Comparison of ENCODE assay signal across 23 mouse cellular contexts in genomic region chr11:32256566-32256965, GRCm38 (mm10). TPM values are rescaled to one million over a fixed set of nuclear protein-coding genes. Genes with fewer than 3 reads are reported as not detected.
DNase-seq lines count a peak whose midpoint lies in the region; ATAC-seq and TF ChIP-seq lines count a peak whose summit lies in the region.
"Had no signal": no experiment of that assay in that cellular context is flagged by ENCODE, and none has a peak within 500 bp of the region (broad histone marks: within the 10 kb centered on the region; RNA-seq: fewer than 3 reads in every experiment).

No protein-coding gene starts in this region.

- TF ChIP-seq POLR2A in heart, adult 2 months (IDR thresholded peaks at IDR 0.05; ENCODE audit: insufficient read depth, low read depth, low read length): no peak

- peak overlapping the region; percentile 51 for H3K27ac ChIP-seq in heart, embryonic 13.5 days (replicated peaks)
- no peak overlapping the region for H3K27ac ChIP-seq in heart, adult 2 months
- 0 out of 2 replicates have a peak overlapping the region, but pooled peaks have one; percentile 14 for H3K27ac ChIP-seq in embryonic facial prominence, embryonic 10.5 days (replicated peaks)
- H3K27ac ChIP-seq in liver, embryonic 13.5 days: peak overlapping the region; percentile 97
- H3K27ac ChIP-seq in kidney, embryonic 14.5 days (ENCODE audit: low read depth, low read length): no peak overlapping the region
- H3K27ac ChIP-seq: embryonic facial prominence, embryonic 15.5 days; kidney, postnatal 0 days; limb, embryonic 12.5 days; lung, embryonic 15.5 days; macrophage; midbrain, embryonic 12.5 days; neural tube, embryonic 12.5 days had no signal

- H3K27me3 ChIP-seq in heart, embryonic 13.5 days (replicated peaks): no peaks in the 10 kb centered on the region
- H3K27me3 ChIP-seq in heart, adult 2 months (ENCODE audit: control insufficient read depth, insufficient read depth, low read length): no peaks in the 10 kb centered on the region
- no peaks in the 10 kb centered on the region for H3K27me3 ChIP-seq in G1E (ENCODE audit: insufficient read depth, low read length)
- no peaks in the 10 kb centered on the region for H3K27me3 ChIP-seq in embryonic facial prominence, embryonic 10.5 days (replicated peaks; ENCODE audit: low read depth, poor library complexity, severe bottlenecking)
- H3K27me3 ChIP-seq in liver, embryonic 13.5 days: no peaks in the 10 kb centered on the region
- H3K27me3 ChIP-seq in kidney, embryonic 14.5 days (ENCODE audit: control insufficient read depth, insufficient read depth, low read length): no peaks in the 10 kb centered on the region
- H3K27me3 ChIP-seq: embryonic facial prominence, embryonic 15.5 days; limb, embryonic 12.5 days; lung, embryonic 15.5 days; midbrain, embryonic 12.5 days; neural tube, embryonic 12.5 days had no signal

- H3K4me2 ChIP-seq in heart, embryonic 13.5 days: 0 out of 2 replicates have a peak overlapping the region, but pooled peaks have one; percentile 13
- H3K4me2 ChIP-seq in liver, embryonic 13.5 days: peak overlapping the region; percentile 57
- no peak overlapping the region for H3K4me2 ChIP-seq in kidney, embryonic 14.5 days (replicated peaks; ENCODE audit: low read depth, low read length)
- H3K4me2 ChIP-seq: embryonic facial prominence, embryonic 15.5 days; limb, embryonic 12.5 days; lung, embryonic 15.5 days; midbrain, embryonic 12.5 days; neural tube, embryonic 12.5 days had no signal

- H3K4me3 ChIP-seq in heart, embryonic 13.5 days: no peak overlapping the region
- H3K4me3 ChIP-seq in heart, adult 2 months: no peak overlapping the region
- H3K4me3 ChIP-seq in G1E (ENCODE audit: low read depth, low read length): peak overlapping the region; percentile 14; the same call in 1 of the 2 replicates
- no peak overlapping the region for H3K4me3 ChIP-seq in embryonic facial prominence, embryonic 10.5 days
- 0 out of 2 replicates have a peak overlapping the region, but pooled peaks have one; percentile 12 for H3K4me3 ChIP-seq in liver, embryonic 13.5 days (replicated peaks)
- no peak overlapping the region for H3K4me3 ChIP-seq in kidney, embryonic 14.5 days (ENCODE audit: low read length)
- H3K4me3 ChIP-seq: embryonic facial prominence, embryonic 15.5 days; limb, embryonic 12.5 days; lung, embryonic 15.5 days; midbrain, embryonic 12.5 days; neural tube, embryonic 12.5 days had no signal

- H3K79me2 ChIP-seq in heart, adult 2 months (replicated peaks; ENCODE audit: control insufficient read depth, insufficient read depth, low read length): no peaks in the 10 kb centered on the region; the same call in 1 of the 2 replicates

- ATAC-seq in heart, embryonic 13.5 days (ENCODE audit: extremely low read depth, insufficient number of reproducible peaks, low FRiP score, low TSS enrichment): peak; percentile 27; the same call in 1 of the 2 replicates
- ATAC-seq in G1E (ENCODE audit: extremely low read depth, insufficient number of reproducible peaks, low FRiP score, poor library complexity, severe bottlenecking): no peak
- peak; percentile 6; the same call in 1 of the 2 replicates for ATAC-seq in liver, embryonic 13.5 days (ENCODE audit: low read depth)
- no peak for ATAC-seq in kidney, embryonic 14.5 days (ENCODE audit: low FRiP score, low TSS enrichment)
- ATAC-seq: forebrain, embryonic 16.5 days had no signal

- no peak for DNase-seq in heart, adult 2 months
- DNase-seq in G1E (ENCODE audit: low spot score): no peak
- no peak for DNase-seq in embryonic facial prominence, embryonic 10.5 days (ENCODE audit: low spot score)
- no peak for DNase-seq in liver, embryonic 13.5 days
- no peak for DNase-seq in right cerebral cortex, adult 2 months (ENCODE audit: low spot score in 2 of 2)
- DNase-seq: adrenal gland, adult 2 months; cerebellum, postnatal 10 days; gastrocnemius, postnatal 25 days; kidney, adult 11 months; thymus, postnatal 25 days had no signal

- no peak for TF ChIP-seq CTCF in heart, adult 2 months (IDR thresholded peaks at IDR 0.05)
- no peak for TF ChIP-seq CTCF in G1E (IDR thresholded peaks at IDR 0.05; ENCODE audit: low read depth, low read length)

- H3K36me3 ChIP-seq in heart, embryonic 13.5 days: peaks cover 57% of the 10 kb centered on the region
- H3K36me3 ChIP-seq in heart, adult 2 months (ENCODE audit: control insufficient read depth, insufficient read depth, low read length): no peaks in the 10 kb centered on the region
- peaks cover 88% of the 10 kb centered on the region for H3K36me3 ChIP-seq in G1E (replicated peaks)
- peaks cover 73% of the 10 kb centered on the region for H3K36me3 ChIP-seq in embryonic facial prominence, embryonic 10.5 days (replicated peaks)
- H3K36me3 ChIP-seq in liver, embryonic 13.5 days: peaks cover 50% of the 10 kb centered on the region
- H3K36me3 ChIP-seq in kidney, embryonic 14.5 days (ENCODE audit: control insufficient read depth, insufficient read depth, low read length): peaks cover 33% of the 10 kb centered on the region

- intact Hi-C loops in heart, adult 2 months (cut with DNase I): no loop called here

- peak overlapping the region; percentile 44; the same call in 1 of the 2 replicates for H3K9ac ChIP-seq in heart, embryonic 13.5 days
- no peak overlapping the region for H3K9ac ChIP-seq in heart, adult 2 months (ENCODE audit: low read depth, low read length)
- H3K9ac ChIP-seq in liver, embryonic 13.5 days: peak overlapping the region; percentile 84
- H3K9ac ChIP-seq in kidney, embryonic 14.5 days (ENCODE audit: low read depth, low read length): no peak overlapping the region
- H3K9ac ChIP-seq: embryonic facial prominence, embryonic 15.5 days; limb, embryonic 12.5 days; lung, embryonic 15.5 days; midbrain, embryonic 12.5 days; neural tube, embryonic 12.5 days had no signal

- no peak for TF ChIP-seq EP300 in heart, adult 2 months (IDR thresholded peaks at IDR 0.05; ENCODE audit: insufficient read depth, low read depth, low read length)

- H3K9me3 ChIP-seq in heart, embryonic 13.5 days: no peaks in the 10 kb centered on the region
- no peaks in the 10 kb centered on the region for H3K9me3 ChIP-seq in G1E (replicated peaks)
- no peaks in the 10 kb centered on the region for H3K9me3 ChIP-seq in embryonic facial prominence, embryonic 10.5 days
- no peaks in the 10 kb centered on the region for H3K9me3 ChIP-seq in liver, embryonic 13.5 days (replicated peaks)
- no peaks in the 10 kb centered on the region for H3K9me3 ChIP-seq in kidney, embryonic 14.5 days (ENCODE audit: control insufficient read depth, low read length)
- H3K9me3 ChIP-seq: embryonic facial prominence, embryonic 15.5 days; limb, embryonic 12.5 days; lung, embryonic 15.5 days; midbrain, embryonic 12.5 days; neural tube, embryonic 12.5 days had no signal

- H3K4me1 ChIP-seq in heart, embryonic 13.5 days: no peaks in the 10 kb centered on the region
- H3K4me1 ChIP-seq in heart, adult 2 months (ENCODE audit: control insufficient read depth, insufficient read depth, low read length): no peaks in the 10 kb centered on the region
- H3K4me1 ChIP-seq in G1E (ENCODE audit: insufficient read depth, low read depth, low read length): peaks cover 77% of the 10 kb centered on the region
- H3K4me1 ChIP-seq in embryonic facial prominence, embryonic 10.5 days: no peaks in the 10 kb centered on the region
- H3K4me1 ChIP-seq in liver, embryonic 13.5 days (replicated peaks): peaks cover 83% of the 10 kb centered on the region
- no peaks in the 10 kb centered on the region for H3K4me1 ChIP-seq in kidney, embryonic 14.5 days (ENCODE audit: control insufficient read depth, insufficient read depth, low read length)
- H3K4me1 ChIP-seq: embryonic facial prominence, embryonic 15.5 days; limb, embryonic 12.5 days; lung, embryonic 15.5 days; midbrain, embryonic 12.5 days; neural tube, embryonic 12.5 days had no signal

- WGBS in heart, embryonic 13.5 days: 80% methylated on average over 3 of the region's 3 CpGs
- 89% methylated on average over 3 of the region's 3 CpGs for WGBS in heart, adult 2 months
- WGBS in embryonic facial prominence, embryonic 10.5 days: 85% methylated on average over 3 of the region's 3 CpGs
- 46% methylated on average over 3 of the region's 3 CpGs for WGBS in liver, embryonic 13.5 days (ENCODE audit: insufficient replicate concordance)
- WGBS in kidney, embryonic 14.5 days: 87% methylated on average over 3 of the region's 3 CpGs

RNA-seq across cellular contexts. Expression of gene Nprl3, which starts 10.9 kb away (rescaled TPM):
- polyA plus RNA-seq in heart, embryonic 13.5 days (2015; fragmentation: Nextera tagmentation; extraction: Ambion mirVana): 33.4 and 34.9 TPM in 2 replicates
- total RNA-seq in heart, adult 2 months (2021): 10 to 100 TPM; 27.1 to 27.2 TPM
- 59.5 and 79.9 TPM in 2 replicates for polyA plus RNA-seq in heart, adult 2 months (2012; rRNA removed)
- total RNA-seq in G1E (2014; fragmentation: Nextera tagmentation) (90.6 and 121 TPM in 2 replicates), G1E (2017) (26.3 and 27.0 TPM in 2 replicates)
- polyA plus RNA-seq in G1E (2012): 106 and 134 TPM in 2 replicates
- 45.9 and 47.8 TPM in 2 replicates for polyA plus RNA-seq in embryonic facial prominence, embryonic 10.5 days (2016; fragmentation: Nextera tagmentation; extraction: Ambion mirVana)
- 27.5 and 29.7 TPM in 2 replicates for polyA plus RNA-seq in liver, embryonic 13.5 days (2015; fragmentation: Nextera tagmentation; extraction: Ambion mirVana)
- polyA plus RNA-seq in kidney, embryonic 14.5 days (2014; fragmentation: Nextera tagmentation; extraction: Ambion mirVana): 27.5 and 45.5 TPM in 2 replicates

RNA-seq across cellular contexts. Expression of gene Hba-x, which starts 19.6 kb away (rescaled TPM):
- polyA plus RNA-seq in heart, embryonic 13.5 days (2015; fragmentation: Nextera tagmentation; extraction: Ambion mirVana): 2,385 and 4,851 TPM in 2 replicates
- total RNA-seq in heart, adult 2 months (2021): not detected
- polyA plus RNA-seq in heart, adult 2 months (2012; rRNA removed): not detected in 2 replicates
- total RNA-seq in G1E (2014; fragmentation: Nextera tagmentation) (not detected in 2 replicates), G1E (2017) (not detected in 2 replicates)
- 0.09 TPM in 1 of 2 replicates, not detected in the other for polyA plus RNA-seq in G1E (2012)
- polyA plus RNA-seq in embryonic facial prominence, embryonic 10.5 days (2016; fragmentation: Nextera tagmentation; extraction: Ambion mirVana): 2,457 and 2,745 TPM in 2 replicates
- 289 and 430 TPM in 2 replicates for polyA plus RNA-seq in liver, embryonic 13.5 days (2015; fragmentation: Nextera tagmentation; extraction: Ambion mirVana)
- 87.6 and 90.7 TPM in 2 replicates for polyA plus RNA-seq in kidney, embryonic 14.5 days (2014; fragmentation: Nextera tagmentation; extraction: Ambion mirVana)
- total RNA-seq: adrenal gland, adult 2 months; gastrocnemius, postnatal 25 days; hematopoietic stem cell, adult 5-6 weeks had no signal
- polyA plus RNA-seq: adrenal gland, adult 2 months; C2C12; macrophage; small intestine, adult 2 months had no signal

RNA-seq across cellular contexts. Expression of gene Hba-a1, which starts 26.7 kb away (rescaled TPM):
- polyA plus RNA-seq in heart, embryonic 13.5 days (2015; fragmentation: Nextera tagmentation; extraction: Ambion mirVana): 17,648 and 28,254 TPM in 2 replicates
- total RNA-seq in heart, adult 2 months (2021): over 10,000 TPM in 1 of 2 experiments, 1,000 to 10,000 TPM in 1; 5,353 to 37,215 TPM
- 3,162 and 34,446 TPM in 2 replicates for polyA plus RNA-seq in heart, adult 2 months (2012; rRNA removed)
- total RNA-seq in G1E (2014; fragmentation: Nextera tagmentation) (230 and 2,260 TPM in 2 replicates), G1E (2017) (242 and 325 TPM in 2 replicates)
- polyA plus RNA-seq in G1E (2012): 3,927 and 4,410 TPM in 2 replicates
- polyA plus RNA-seq in embryonic facial prominence, embryonic 10.5 days (2016; fragmentation: Nextera tagmentation; extraction: Ambion mirVana): 1,672 and 2,000 TPM in 2 replicates
- 56,818 and 64,288 TPM in 2 replicates for polyA plus RNA-seq in liver, embryonic 13.5 days (2015; fragmentation: Nextera tagmentation; extraction: Ambion mirVana)
- polyA plus RNA-seq in kidney, embryonic 14.5 days (2014; fragmentation: Nextera tagmentation; extraction: Ambion mirVana): 2,390 and 2,705 TPM in 2 replicates
- polyA plus RNA-seq: macrophage had no signal

RNA-seq across cellular contexts. Expression of gene Hbq1b, which starts 30.2 kb away (rescaled TPM):
- 9.6 and 10.0 TPM in 2 replicates for polyA plus RNA-seq in heart, embryonic 13.5 days (2015; fragmentation: Nextera tagmentation; extraction: Ambion mirVana)
- 1 to 10 TPM in 1 of 2 experiments, under 1 TPM in 1; 0.70 to 2.4 TPM for total RNA-seq in heart, adult 2 months (2021)
- 1.5 and 3.8 TPM in 2 replicates for polyA plus RNA-seq in heart, adult 2 months (2012; rRNA removed)
- total RNA-seq in G1E (2014; fragmentation: Nextera tagmentation) (9.1 and 11.6 TPM in 2 replicates), G1E (2017) (0.41 and 0.87 TPM in 2 replicates)
- polyA plus RNA-seq in G1E (2012): 0.70 and 0.87 TPM in 2 replicates
- 3.9 and 6.1 TPM in 2 replicates for polyA plus RNA-seq in embryonic facial prominence, embryonic 10.5 days (2016; fragmentation: Nextera tagmentation; extraction: Ambion mirVana)
- 111 and 141 TPM in 2 replicates for polyA plus RNA-seq in liver, embryonic 13.5 days (2015; fragmentation: Nextera tagmentation; extraction: Ambion mirVana)
- polyA plus RNA-seq in kidney, embryonic 14.5 days (2014; fragmentation: Nextera tagmentation; extraction: Ambion mirVana): 0.69 and 1.6 TPM in 2 replicates
- total RNA-seq: gastrocnemius, postnatal 25 days; hematopoietic stem cell, adult 5-6 weeks had no signal
- polyA plus RNA-seq: C2C12; macrophage; small intestine, adult 2 months had no signal

RNA-seq across cellular contexts. Expression of gene Mpg, which starts 30.3 kb away (rescaled TPM):
- polyA plus RNA-seq in heart, embryonic 13.5 days (2015; fragmentation: Nextera tagmentation; extraction: Ambion mirVana): 19.7 and 21.2 TPM in 2 replicates
- 1 to 10 TPM; 5.1 to 6.2 TPM for total RNA-seq in heart, adult 2 months (2021)
- polyA plus RNA-seq in heart, adult 2 months (2012; rRNA removed): 5.2 and 6.0 TPM in 2 replicates
- total RNA-seq in G1E (2014; fragmentation: Nextera tagmentation): 13.7 and 22.0 TPM in 2 replicates
- 12.7 and 17.0 TPM in 2 replicates for total RNA-seq in G1E (2017)
- 13.4 and 14.2 TPM in 2 replicates for polyA plus RNA-seq in G1E (2012)
- 31.3 and 33.2 TPM in 2 replicates for polyA plus RNA-seq in embryonic facial prominence, embryonic 10.5 days (2016; fragmentation: Nextera tagmentation; extraction: Ambion mirVana)
- polyA plus RNA-seq in liver, embryonic 13.5 days (2015; fragmentation: Nextera tagmentation; extraction: Ambion mirVana): 19.7 and 21.6 TPM in 2 replicates
- 35.6 and 39.8 TPM in 2 replicates for polyA plus RNA-seq in kidney, embryonic 14.5 days (2014; fragmentation: Nextera tagmentation; extraction: Ambion mirVana)

Comparison
In these comparisons a context has a peak if more than half of its experiments do, and no peak if none do; other contexts are left out.
1. H3K27ac ChIP-seq: peak in heart, embryonic 13.5 days (single experiment), embryonic facial prominence, embryonic 10.5 days (single experiment) and liver, embryonic 13.5 days (single experiment); none in heart, adult 2 months (single experiment) and kidney, embryonic 14.5 days (single experiment).
2. H3K9ac ChIP-seq: peak in heart, embryonic 13.5 days (single experiment) and liver, embryonic 13.5 days (single experiment); none in heart, adult 2 months (single experiment) and kidney, embryonic 14.5 days (single experiment).
3. RNA of gene Hba-x, which starts 19.6 kb away (polyA plus RNA-seq): 2,385 to 4,851 TPM in heart, embryonic 13.5 days, 2,457 to 2,745 TPM in embryonic facial prominence, embryonic 10.5 days, 289 to 430 TPM in liver, embryonic 13.5 days and 87.6 to 90.7 TPM in kidney, embryonic 14.5 days; 0.09 TPM in G1E and not detected in heart, adult 2 months; every median in the first group is over 10 times any median in the second.
4. ATAC-seq: peak in heart, embryonic 13.5 days (single experiment) and liver, embryonic 13.5 days (single experiment); none in G1E (single experiment) and kidney, embryonic 14.5 days (single experiment).
5. H3K4me3 ChIP-seq: peak in G1E (single experiment) and liver, embryonic 13.5 days (single experiment); none in heart, embryonic 13.5 days (single experiment), heart, adult 2 months (single experiment), embryonic facial prominence, embryonic 10.5 days (single experiment) and kidney, embryonic 14.5 days (single experiment).